8 mouse cellular contexts compared by ENCODE assay signal in genomic region chr8:87959320-87959920, GRCm38 (mm10). TPM values are rescaled to one million over a fixed set of nuclear protein-coding genes. Genes with fewer than 3 reads are reported as not detected.
DNase-seq lines count a peak whose midpoint lies in the region; ATAC-seq lines count a peak whose summit lies in the region.

TSS of gene Zfp423 (minus strand) at chr8:87959595.

- H3K4me3 ChIP-seq in embryonic facial prominence, embryonic 15.5 days (replicated peaks): peak within 1 kb of the TSS; percentile 88
- peak within 1 kb of the TSS; percentile 95 for H3K4me3 ChIP-seq in limb, embryonic 11.5 days (ENCODE audit: low read depth, low read length)
- peak within 1 kb of the TSS; percentile 93 for H3K4me3 ChIP-seq in neural tube, embryonic 12.5 days

- peak within 1 kb of the TSS; percentile 97 for H3K27ac ChIP-seq in embryonic facial prominence, embryonic 15.5 days (replicated peaks)
- peak within 1 kb of the TSS; percentile 99 for H3K27ac ChIP-seq in limb, embryonic 11.5 days (replicated peaks; ENCODE audit: low read depth, low read length)
- H3K27ac ChIP-seq in neural tube, embryonic 12.5 days: peak within 1 kb of the TSS; percentile 96

- peaks cover 13% of the 10 kb centered on the region for H3K27me3 ChIP-seq in embryonic facial prominence, embryonic 15.5 days
- peaks cover 5% of the 10 kb centered on the region for H3K27me3 ChIP-seq in limb, embryonic 11.5 days (ENCODE audit: control insufficient read depth, insufficient read depth, low read length)
- H3K27me3 ChIP-seq in neural tube, embryonic 12.5 days (replicated peaks): peaks cover 10% of the 10 kb centered on the region

- under 1% methylated on average over 41 of the region's 48 CpGs for WGBS in embryonic facial prominence, embryonic 15.5 days
- WGBS in limb, embryonic 11.5 days: under 1% methylated on average over 38 of the region's 48 CpGs
- WGBS in neural tube, embryonic 12.5 days: 1% methylated on average over 22 of the region's 48 CpGs

- no peak for DNase-seq in frontal cortex, adult 2 months (ENCODE audit: extremely low spot score in 1 of 2, low spot score in 1 of 2)
- DNase-seq in frontal cortex, postnatal 10 days (ENCODE audit: low spot score in 2 of 2): no peak
- DNase-seq in Muller cell, postnatal 12 days (ENCODE audit: inconsistent ontology term): peak; percentile 54
- DNase-seq in heart, postnatal 4 days: peak; percentile 52
- peak; percentile 82 for DNase-seq in limb, embryonic 11.5 days (ENCODE audit: low spot score)

- peak within 1 kb of the TSS; percentile 67 for H3K4me2 ChIP-seq in embryonic facial prominence, embryonic 15.5 days (replicated peaks)
- H3K4me2 ChIP-seq in limb, embryonic 11.5 days (ENCODE audit: low read depth, severe bottlenecking): peak within 1 kb of the TSS; percentile 94
- peak within 1 kb of the TSS; percentile 96 for H3K4me2 ChIP-seq in neural tube, embryonic 12.5 days (replicated peaks)

- peak; percentile 0; the same call in 1 of the 2 replicates for ATAC-seq in embryonic facial prominence, embryonic 15.5 days (ENCODE audit: insufficient number of reproducible peaks, low FRiP score, low TSS enrichment, low read depth)
- ATAC-seq in limb, embryonic 11.5 days (ENCODE audit: insufficient number of reproducible peaks, low FRiP score, low TSS enrichment, low read depth): peak; percentile 60
- ATAC-seq in neural tube, embryonic 12.5 days (ENCODE audit: low FRiP score, low read depth): 0 out of 2 replicates have a peak, but pooled peaks have one; percentile 5
- ATAC-seq in inflammation-experienced regulatory T-cells, adult 6 months: no peak

- H3K4me1 ChIP-seq in embryonic facial prominence, embryonic 15.5 days: peaks cover 64% of the 10 kb centered on the region
- peaks cover 35% of the 10 kb centered on the region for H3K4me1 ChIP-seq in limb, embryonic 11.5 days (ENCODE audit: control insufficient read depth, insufficient read depth, low read length)
- H3K4me1 ChIP-seq in neural tube, embryonic 12.5 days: peaks cover 56% of the 10 kb centered on the region

- peak within 1 kb of the TSS; percentile 87 for H3K9ac ChIP-seq in embryonic facial prominence, embryonic 15.5 days
- H3K9ac ChIP-seq in limb, embryonic 11.5 days (ENCODE audit: low read length): peak within 1 kb of the TSS; percentile 99
- H3K9ac ChIP-seq in neural tube, embryonic 12.5 days: peak within 1 kb of the TSS; percentile 97

- H3K9me3 ChIP-seq in embryonic facial prominence, embryonic 15.5 days (replicated peaks): no peaks in the 10 kb centered on the region
- no peaks in the 10 kb centered on the region for H3K9me3 ChIP-seq in limb, embryonic 11.5 days (ENCODE audit: control insufficient read depth, low read length)
- H3K9me3 ChIP-seq in neural tube, embryonic 12.5 days: no peaks in the 10 kb centered on the region

- H3K36me3 ChIP-seq in embryonic facial prominence, embryonic 15.5 days: no peaks in the 10 kb centered on the region
- H3K36me3 ChIP-seq in limb, embryonic 11.5 days (ENCODE audit: control insufficient read depth, insufficient read depth, low read length): no peaks in the 10 kb centered on the region
- H3K36me3 ChIP-seq in neural tube, embryonic 12.5 days: no peaks in the 10 kb centered on the region

RNA-seq across cellular contexts. Expression of gene Zfp423, which starts in this region (rescaled TPM):
- 21.3 and 31.1 TPM in 2 replicates for polyA plus RNA-seq in frontal cortex, adult 2 months (2012; rRNA removed)
- 20.5 and 21.0 TPM in 2 replicates for polyA plus RNA-seq in embryonic facial prominence, embryonic 15.5 days (2015; fragmentation: Nextera tagmentation; extraction: Ambion mirVana)
- total RNA-seq in heart, postnatal 4 days (2021): 10 to 100 TPM; 12.9 to 16.2 TPM
- 39.2 and 41.1 TPM in 2 replicates for polyA plus RNA-seq in limb, embryonic 11.5 days (2014; fragmentation: Nextera tagmentation; extraction: Ambion mirVana)
- polyA plus RNA-seq in neural tube, embryonic 12.5 days (2016; fragmentation: Nextera tagmentation; extraction: Ambion mirVana): 47.4 and 48.5 TPM in 2 replicates
- polyA plus RNA-seq in inflammation-experienced regulatory T-cells, adult 6 months (2017; shearing (Covaris generic)): under 1 TPM in 1 of 3 experiments, not detected in 2; 0.42 TPM

Comparison
In these comparisons a context has a peak if more than half of its experiments do, and no peak if none do; other contexts are left out.
1. RNA of gene Zfp423 (polyA plus RNA-seq): 47.4 to 48.5 TPM in neural tube, embryonic 12.5 days, 39.2 to 41.1 TPM in limb, embryonic 11.5 days, 21.3 to 31.1 TPM in frontal cortex, adult 2 months and 20.5 to 21.0 TPM in embryonic facial prominence, embryonic 15.5 days; 0.42 TPM in inflammation-experienced regulatory T-cells, adult 6 months; every median in the first group is over 10 times any median in the second.
2. DNase-seq: peak in Muller cell, postnatal 12 days (single experiment), heart, postnatal 4 days (single experiment) and limb, embryonic 11.5 days (single experiment); none in frontal cortex, adult 2 months (0 of 2) and frontal cortex, postnatal 10 days (0 of 2).
3. Peak in every context shown above with its lines, with median percentiles within 50 percentile points of each other: H3K27ac ChIP-seq, H3K4me2 ChIP-seq, H3K4me3 ChIP-seq and H3K9ac ChIP-seq.